ENCODE assay signal across 10 mouse cellular contexts in the genomic region with DNA sequence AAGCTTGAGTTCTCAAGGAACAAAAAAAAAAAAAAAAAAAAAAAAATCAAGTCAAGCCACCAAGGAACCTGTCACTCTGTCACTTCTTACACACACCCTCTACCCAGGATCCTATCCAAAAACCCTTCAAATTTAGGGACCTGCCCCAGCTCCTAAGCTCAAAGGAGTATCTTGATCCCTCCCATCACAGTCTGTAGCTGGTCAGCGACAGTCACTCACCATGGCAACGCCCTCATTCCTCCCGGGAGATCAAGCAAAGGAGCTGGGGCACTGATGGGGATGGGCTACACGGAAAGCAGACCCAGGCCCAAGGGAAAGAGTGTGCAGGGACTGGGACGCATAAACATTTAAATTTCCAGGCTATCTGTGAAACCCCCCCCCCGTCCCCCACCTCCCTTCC. TPM values are rescaled to one million over a fixed set of nuclear protein-coding genes. Genes with fewer than 3 reads are reported as not detected.
DNase-seq lines count a peak whose midpoint lies in the region; ATAC-seq and TF ChIP-seq lines count a peak whose summit lies in the region.
"Had no signal": no experiment of that assay in that cellular context is flagged by ENCODE, and none has a peak within 500 bp of the region (broad histone marks: within the 10 kb centered on the region; RNA-seq: fewer than 3 reads in every experiment).

No protein-coding gene starts in this region.

- H3K27ac ChIP-seq in heart, embryonic 13.5 days (replicated peaks), result peak overlapping the region; percentile 92; the same call in 1 of the 2 replicates
- H3K27ac ChIP-seq in forebrain, postnatal 0 days (ENCODE audit: low read depth, low read length), result peak overlapping the region; percentile 99
- 0 out of 2 replicates have a peak overlapping the region, but pooled peaks have one; percentile 97 for H3K27ac ChIP-seq in midbrain, embryonic 12.5 days (replicated peaks)
- H3K27ac ChIP-seq in liver, embryonic 12.5 days, result no peak overlapping the region
- no peak overlapping the region for H3K27ac ChIP-seq in layer of hippocampus, adult 2 months
- H3K27ac ChIP-seq: liver, embryonic 14.5 days had no signal

- H3K4me1 ChIP-seq in heart, embryonic 13.5 days, result peaks cover 56% of the 10 kb centered on the region
- peaks cover 24% of the 10 kb centered on the region for H3K4me1 ChIP-seq in forebrain, postnatal 0 days (ENCODE audit: insufficient read depth)
- H3K4me1 ChIP-seq in midbrain, embryonic 12.5 days, result peaks cover 42% of the 10 kb centered on the region
- H3K4me1 ChIP-seq in liver, embryonic 12.5 days, result peaks cover 34% of the 10 kb centered on the region

- no peaks in the 10 kb centered on the region for H3K9me3 ChIP-seq in heart, embryonic 13.5 days
- no peaks in the 10 kb centered on the region for H3K9me3 ChIP-seq in forebrain, postnatal 0 days (ENCODE audit: low read length)
- no peaks in the 10 kb centered on the region for H3K9me3 ChIP-seq in midbrain, embryonic 12.5 days
- no peaks in the 10 kb centered on the region for H3K9me3 ChIP-seq in liver, embryonic 12.5 days (replicated peaks)

- H3K27me3 ChIP-seq in heart, embryonic 13.5 days (replicated peaks), result peaks cover 19% of the 10 kb centered on the region
- H3K27me3 ChIP-seq in forebrain, postnatal 0 days (ENCODE audit: insufficient read depth, low read length), result no peaks in the 10 kb centered on the region
- peaks cover 31% of the 10 kb centered on the region for H3K27me3 ChIP-seq in midbrain, embryonic 12.5 days
- peaks cover 83% of the 10 kb centered on the region for H3K27me3 ChIP-seq in liver, embryonic 12.5 days (replicated peaks)

- WGBS in heart, embryonic 13.5 days, result 16% methylated on average over 6 of the region's 6 CpGs
- 10% methylated on average over 6 of the region's 6 CpGs for WGBS in forebrain, postnatal 0 days
- WGBS in midbrain, embryonic 12.5 days, result 5% methylated on average over 6 of the region's 6 CpGs
- WGBS in liver, embryonic 12.5 days (ENCODE audit: insufficient replicate concordance), result 40% methylated on average over 6 of the region's 6 CpGs

- H3K4me3 ChIP-seq in heart, embryonic 13.5 days, result 0 out of 2 replicates have a peak overlapping the region, but pooled peaks have one; percentile 88
- peak overlapping the region; percentile 98 for H3K4me3 ChIP-seq in forebrain, postnatal 0 days (ENCODE audit: low read depth, low read length)
- peak overlapping the region; percentile 92 for H3K4me3 ChIP-seq in midbrain, embryonic 12.5 days
- H3K4me3 ChIP-seq in liver, embryonic 12.5 days, result no peak overlapping the region
- no peak overlapping the region for H3K4me3 ChIP-seq in layer of hippocampus, adult 2 months

- DNase-seq in heart, postnatal 36 days, result no peak
- peak; percentile 36 for DNase-seq in brain, embryonic 14.5 days (ENCODE audit: low read depth)
- no peak for DNase-seq in forebrain, postnatal 0 days
- no peak for DNase-seq in frontal cortex, postnatal 36 days (ENCODE audit: low spot score in 2 of 2)
- DNase-seq in layer of hippocampus, adult 2 months (ENCODE audit: low spot score in 2 of 2), result no peak
- DNase-seq: adrenal gland, postnatal 14 days had no signal

- intact Hi-C loops in heart, postnatal 36 days (cut with DNase I), result no loop called here

- ATAC-seq in heart, embryonic 13.5 days (ENCODE audit: extremely low read depth, insufficient number of reproducible peaks, low FRiP score, low TSS enrichment), result no peak
- ATAC-seq in forebrain, postnatal 0 days, result no peak
- ATAC-seq in midbrain, embryonic 12.5 days (ENCODE audit: low FRiP score, low read depth), result no peak
- ATAC-seq in liver, embryonic 12.5 days, result no peak

- peak overlapping the region; percentile 76 for H3K4me2 ChIP-seq in heart, embryonic 13.5 days
- peak overlapping the region; percentile 85 for H3K4me2 ChIP-seq in forebrain, postnatal 0 days (ENCODE audit: low read depth)
- peak overlapping the region; percentile 86 for H3K4me2 ChIP-seq in midbrain, embryonic 12.5 days (replicated peaks)
- H3K4me2 ChIP-seq in liver, embryonic 12.5 days, result no peak overlapping the region

- peaks cover 41% of the 10 kb centered on the region for H3K36me3 ChIP-seq in heart, embryonic 13.5 days
- peaks cover 33% of the 10 kb centered on the region for H3K36me3 ChIP-seq in forebrain, postnatal 0 days (ENCODE audit: insufficient read depth)
- peaks cover 39% of the 10 kb centered on the region for H3K36me3 ChIP-seq in midbrain, embryonic 12.5 days
- peaks cover 4% of the 10 kb centered on the region; the same call in 1 of the 2 replicates for H3K36me3 ChIP-seq in liver, embryonic 12.5 days

- no peak for TF ChIP-seq POLR2A in brain, embryonic 14.5 days (IDR thresholded peaks at IDR 0.05; ENCODE audit: borderline replicate concordance, extremely low read depth, insufficient read depth, insufficient read length, poor library complexity, severe bottlenecking)

- TF ChIP-seq CTCF in brain, embryonic 14.5 days (IDR thresholded peaks at IDR 0.05; ENCODE audit: borderline replicate concordance, extremely low read depth, insufficient read depth, insufficient read length), result no peak
- TF ChIP-seq CTCF in forebrain, postnatal 0 days (IDR thresholded peaks at IDR 0.05; ENCODE audit: low read depth), result no peak
- no peak for TF ChIP-seq CTCF in layer of hippocampus, adult 2 months (conservative IDR thresholded peaks at IDR 0.05)

- H3K9ac ChIP-seq in heart, embryonic 13.5 days, result peak overlapping the region; percentile 99; the same call in 1 of the 2 replicates
- peak overlapping the region; percentile 100; the same call in 1 of the 2 replicates for H3K9ac ChIP-seq in forebrain, postnatal 0 days
- peak overlapping the region; percentile 99 for H3K9ac ChIP-seq in midbrain, embryonic 12.5 days (replicated peaks)
- no peak overlapping the region for H3K9ac ChIP-seq in liver, embryonic 12.5 days
- H3K9ac ChIP-seq: liver, embryonic 14.5 days had no signal

RNA-seq across cellular contexts. Expression of a gene that starts 2.7 kb away (rescaled TPM):
- 2.8 and 2.9 TPM in 2 replicates for polyA plus RNA-seq in heart, embryonic 13.5 days (2015; fragmentation: Nextera tagmentation; extraction: Ambion mirVana)
- total RNA-seq in heart, postnatal 36 days (2021), result 1 to 10 TPM; 4.3 to 5.2 TPM
- polyA plus RNA-seq in brain, embryonic 14.5 days (2012; rRNA removed), result 221 and 276 TPM in 2 replicates
- total RNA-seq in forebrain, postnatal 0 days (2014; rRNA removed), result 351 and 361 TPM in 2 replicates
- polyA plus RNA-seq in forebrain, postnatal 0 days (2015; fragmentation: Nextera tagmentation; extraction: Ambion mirVana), result 26.2 and 26.9 TPM in 2 replicates
- polyA plus RNA-seq in midbrain, embryonic 12.5 days (2016; fragmentation: Nextera tagmentation; extraction: Ambion mirVana), result 17.6 and 18.0 TPM in 2 replicates
- polyA plus RNA-seq in liver, embryonic 12.5 days (2016; fragmentation: Nextera tagmentation; extraction: Ambion mirVana), result 1.3 and 1.9 TPM in 2 replicates
- 100 to 1,000 TPM in 1 of 2 experiments, 10 to 100 TPM in 1; 92.5 to 102 TPM for total RNA-seq in layer of hippocampus, adult 2 months (2021)

RNA-seq across cellular contexts. Expression of a gene that starts 14.7 kb away (rescaled TPM):
- polyA plus RNA-seq in heart, embryonic 13.5 days (2015; fragmentation: Nextera tagmentation; extraction: Ambion mirVana), result 220 and 224 TPM in 2 replicates
- total RNA-seq in heart, postnatal 36 days (2021), result 100 to 1,000 TPM; 113 to 122 TPM
- 33.2 and 53.0 TPM in 2 replicates for polyA plus RNA-seq in brain, embryonic 14.5 days (2012; rRNA removed)
- 49.5 and 66.2 TPM in 2 replicates for total RNA-seq in forebrain, postnatal 0 days (2014; rRNA removed)
- 72.3 and 86.6 TPM in 2 replicates for polyA plus RNA-seq in forebrain, postnatal 0 days (2015; fragmentation: Nextera tagmentation; extraction: Ambion mirVana)
- polyA plus RNA-seq in midbrain, embryonic 12.5 days (2016; fragmentation: Nextera tagmentation; extraction: Ambion mirVana), result 67.0 and 82.7 TPM in 2 replicates
- 55.8 and 58.1 TPM in 2 replicates for polyA plus RNA-seq in liver, embryonic 12.5 days (2016; fragmentation: Nextera tagmentation; extraction: Ambion mirVana)
- total RNA-seq in layer of hippocampus, adult 2 months (2021), result 10 to 100 TPM; 60.6 to 66.4 TPM

RNA-seq across cellular contexts. Expression of a gene that starts 25.1 kb away (rescaled TPM):
- polyA plus RNA-seq in heart, embryonic 13.5 days (2015; fragmentation: Nextera tagmentation; extraction: Ambion mirVana), result 10.5 and 11.3 TPM in 2 replicates
- total RNA-seq in heart, postnatal 36 days (2021), result 1 to 10 TPM; 3.1 to 3.8 TPM
- polyA plus RNA-seq in brain, embryonic 14.5 days (2012; rRNA removed), result 4.8 and 5.3 TPM in 2 replicates
- 2.2 and 3.7 TPM in 2 replicates for total RNA-seq in forebrain, postnatal 0 days (2014; rRNA removed)
- polyA plus RNA-seq in forebrain, postnatal 0 days (2015; fragmentation: Nextera tagmentation; extraction: Ambion mirVana), result 8.7 and 12.4 TPM in 2 replicates
- polyA plus RNA-seq in midbrain, embryonic 12.5 days (2016; fragmentation: Nextera tagmentation; extraction: Ambion mirVana), result 5.4 and 7.1 TPM in 2 replicates
- 82.1 and 88.2 TPM in 2 replicates for polyA plus RNA-seq in liver, embryonic 12.5 days (2016; fragmentation: Nextera tagmentation; extraction: Ambion mirVana)
- total RNA-seq in layer of hippocampus, adult 2 months (2021), result 1 to 10 TPM; 2.3 to 3.5 TPM

RNA-seq across cellular contexts. Expression of a gene that starts 37.0 kb away (rescaled TPM):
- 287 and 294 TPM in 2 replicates for polyA plus RNA-seq in heart, embryonic 13.5 days (2015; fragmentation: Nextera tagmentation; extraction: Ambion mirVana)
- total RNA-seq in heart, postnatal 36 days (2021), result 100 to 1,000 TPM; 174 to 183 TPM
- 122 and 129 TPM in 2 replicates for polyA plus RNA-seq in brain, embryonic 14.5 days (2012; rRNA removed)
- 96.3 and 114 TPM in 2 replicates for total RNA-seq in forebrain, postnatal 0 days (2014; rRNA removed)
- 120 and 129 TPM in 2 replicates for polyA plus RNA-seq in forebrain, postnatal 0 days (2015; fragmentation: Nextera tagmentation; extraction: Ambion mirVana)
- 163 and 173 TPM in 2 replicates for polyA plus RNA-seq in midbrain, embryonic 12.5 days (2016; fragmentation: Nextera tagmentation; extraction: Ambion mirVana)
- 365 and 367 TPM in 2 replicates for polyA plus RNA-seq in liver, embryonic 12.5 days (2016; fragmentation: Nextera tagmentation; extraction: Ambion mirVana)
- total RNA-seq in layer of hippocampus, adult 2 months (2021), result 10 to 100 TPM; 62.5 to 62.6 TPM

RNA-seq across cellular contexts. Expression of a gene that starts 51.6 kb away (rescaled TPM):
- polyA plus RNA-seq in heart, embryonic 13.5 days (2015; fragmentation: Nextera tagmentation; extraction: Ambion mirVana), result 1.1 and 1.7 TPM in 2 replicates
- total RNA-seq in heart, postnatal 36 days (2021), result under 1 TPM in 1 of 2 experiments, not detected in 1; 0.19 TPM
- polyA plus RNA-seq in brain, embryonic 14.5 days (2012; rRNA removed), result 292 and 306 TPM in 2 replicates
- 306 and 418 TPM in 2 replicates for total RNA-seq in forebrain, postnatal 0 days (2014; rRNA removed)
- 118 and 121 TPM in 2 replicates for polyA plus RNA-seq in forebrain, postnatal 0 days (2015; fragmentation: Nextera tagmentation; extraction: Ambion mirVana)
- 117 and 133 TPM in 2 replicates for polyA plus RNA-seq in midbrain, embryonic 12.5 days (2016; fragmentation: Nextera tagmentation; extraction: Ambion mirVana)
- 1.9 and 2.1 TPM in 2 replicates for polyA plus RNA-seq in liver, embryonic 12.5 days (2016; fragmentation: Nextera tagmentation; extraction: Ambion mirVana)
- 100 to 1,000 TPM; 482 to 488 TPM for total RNA-seq in layer of hippocampus, adult 2 months (2021)

Comparison
In these comparisons a context has a peak if more than half of its experiments do, and no peak if none do; other contexts are left out.
1. H3K27ac ChIP-seq: peak in heart, embryonic 13.5 days (single experiment), forebrain, postnatal 0 days (single experiment) and midbrain, embryonic 12.5 days (single experiment); none in liver, embryonic 12.5 days (single experiment) and layer of hippocampus, adult 2 months (single experiment).
2. H3K4me3 ChIP-seq: peak in heart, embryonic 13.5 days (single experiment), forebrain, postnatal 0 days (single experiment) and midbrain, embryonic 12.5 days (single experiment); none in liver, embryonic 12.5 days (single experiment) and layer of hippocampus, adult 2 months (single experiment).